Mouse (Mus musculus): Measurements from ENCODE around the gene Ddhd1.

- TF ChIP-seq CTCF (IDR thresholded peaks at IDR 0.05; ENCODE audit: insufficient read depth, low read depth, low read length) (no peak), POLR2A (IDR thresholded peaks at IDR 0.05; ENCODE audit: insufficient read depth, low read depth, low read length) (no peak)
Measured at GRCm38 (mm10) chr14:45593261-45593660, 64.7 kb downstream of the Ddhd1 start.
